Mouse (Mus musculus) hindlimb bud, embryonic 11.5 days (tissue): ENCODE data around the gene Ptgdr.
"Not testable (repeated sequence)": the region's sequence is repeated elsewhere in the genome, so short reads cannot be mapped to it uniquely, and the experiment has no call there.

ENCODE experiments used
- DNase-seq: peaks from one replicate; pipeline ENCODE4 v3.0.0-alpha.2; 2012; ENCODE audit warnings: low read depth, low spot score; ENCODE audit errors: extremely low spot score

Ptgdr gene

GRCm38 (mm10) chr14:44858868-44859613 lies at the start of gene Ptgdr:
TSS of gene Ptgdr (minus strand) at chr14:44859375.
- DNase-seq, result no peak

DNA sequence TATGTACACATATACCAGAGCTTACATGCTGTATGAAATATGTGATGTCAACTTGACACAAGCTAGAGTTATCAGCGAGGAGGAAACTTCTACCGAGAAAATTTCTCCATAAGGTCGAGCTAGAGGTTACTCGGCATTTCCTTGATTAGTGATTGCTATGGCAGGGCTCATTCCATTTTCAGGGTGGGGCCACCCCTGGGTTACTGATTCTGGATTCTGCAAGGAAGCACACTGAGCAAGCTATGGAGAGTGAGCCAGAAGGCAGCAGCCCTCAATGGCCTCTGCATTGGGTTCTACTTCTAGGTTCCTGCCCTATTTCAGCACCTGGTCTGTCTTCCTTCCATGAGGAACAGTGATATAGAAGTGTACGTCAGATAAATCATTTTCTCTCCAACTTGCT lies 48.6 kb upstream of the Ptgdr start:
- DNase-seq, result no peak

DNA sequence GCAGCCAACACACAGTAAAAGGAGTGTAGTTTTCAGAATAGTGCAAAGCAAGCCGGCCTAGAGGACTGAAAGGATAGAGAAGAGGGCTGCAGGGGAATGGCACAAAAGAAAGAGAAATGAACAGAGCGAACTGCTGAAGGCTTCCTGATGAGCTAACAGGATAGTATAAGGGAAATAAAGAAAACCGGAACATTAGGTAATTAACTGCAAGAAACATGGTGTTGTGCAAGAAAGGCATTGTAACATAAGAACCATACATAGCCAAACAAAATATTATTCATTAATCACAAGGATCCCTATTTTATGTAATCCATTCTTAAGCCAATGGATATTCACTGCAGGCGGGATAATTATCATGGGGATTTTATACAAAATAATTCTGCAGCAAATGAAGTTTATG lies 45.0 kb upstream of the Ptgdr start:
- no peak for DNase-seq

GRCm38 (mm10) chr14:44901735-44902134 lies 42.6 kb upstream of the Ptgdr start:
- not testable (repeated sequence) for DNase-seq

DNA sequence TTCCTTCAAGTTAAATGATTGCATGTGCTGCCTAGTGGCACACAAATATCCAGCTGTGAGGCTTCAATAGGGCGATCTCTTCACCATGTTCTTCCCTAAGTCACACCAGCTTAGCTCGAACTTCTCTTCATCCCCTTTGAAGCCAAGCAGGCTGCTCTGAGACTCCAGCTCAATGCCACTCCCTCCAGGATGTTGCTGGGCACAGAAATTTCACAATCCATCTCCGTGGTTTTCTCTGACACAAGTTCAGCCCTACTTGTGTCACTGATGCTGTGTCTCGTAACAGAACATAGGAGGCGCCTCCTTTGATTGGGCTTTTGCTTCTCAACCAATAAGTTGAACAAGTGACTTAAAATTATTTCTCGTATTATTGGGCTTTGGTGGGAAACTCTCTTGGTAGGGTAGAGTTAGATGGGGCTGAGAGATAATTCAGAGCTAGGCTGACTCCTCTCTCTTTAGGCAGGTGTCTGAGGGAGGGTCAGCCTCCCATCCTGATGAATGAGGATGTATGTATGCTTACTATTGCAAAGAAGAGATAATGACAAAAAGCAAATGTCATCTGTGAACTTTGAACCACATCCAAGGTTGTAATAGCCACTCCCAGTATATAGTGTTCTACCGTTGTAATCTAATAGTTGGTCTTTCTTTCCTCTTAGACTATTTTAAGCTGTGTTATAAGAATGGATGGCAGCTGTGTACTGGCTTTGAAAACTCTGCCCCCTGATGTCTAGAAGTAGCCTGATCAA lies 32.4 kb upstream of the Ptgdr start:
- DNase-seq, result no peak

- DNase-seq, result no peak
Measured at GRCm38 (mm10) chr14:44869686-44870085, 10.5 kb upstream of the Ptgdr start.

GRCm38 (mm10) chr14:44865661-44866060 lies 6.5 kb upstream of the Ptgdr start:
- no peak for DNase-seq

DNA sequence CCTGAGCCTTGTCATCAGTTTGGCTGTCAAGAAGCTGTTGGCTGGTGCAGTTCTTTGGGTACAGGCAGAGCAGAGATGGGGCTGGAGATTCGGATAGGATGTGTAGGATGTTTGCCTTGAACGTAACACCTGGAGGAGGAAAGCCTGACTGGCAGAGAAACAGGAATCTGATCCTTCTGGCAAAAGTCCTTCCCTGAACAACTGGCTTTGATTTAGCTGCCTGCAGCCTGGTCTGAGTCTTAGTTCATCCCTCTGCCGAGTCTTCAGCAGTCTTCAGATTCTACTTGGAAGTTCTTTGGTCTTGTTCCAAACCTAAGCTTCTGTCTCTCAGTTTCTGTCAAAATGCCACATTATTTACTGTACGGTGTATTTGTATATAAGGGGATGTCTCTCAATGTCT lies 3.9 kb upstream of the Ptgdr start:
- DNase-seq, result no peak

DNA sequence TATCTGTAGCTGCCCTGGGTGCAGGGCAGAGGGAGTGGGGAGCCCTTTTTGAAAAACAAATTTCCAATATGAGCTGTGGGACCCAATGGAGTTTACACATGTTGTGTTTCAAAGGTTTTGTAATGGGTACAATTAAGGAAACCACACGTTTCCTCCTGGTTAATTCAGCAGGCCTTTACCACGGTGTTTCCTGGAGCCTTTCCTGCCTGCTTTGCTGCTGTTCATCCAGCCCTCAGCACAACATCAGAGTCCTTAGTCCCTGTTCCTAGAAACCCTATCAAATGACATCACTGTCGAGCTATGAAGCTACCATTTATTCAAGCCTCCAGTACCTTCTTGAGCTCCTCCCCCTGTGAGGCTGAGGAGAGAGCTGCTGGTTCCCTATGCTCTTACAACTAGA lies 2.0 kb upstream of the Ptgdr start:
- DNase-seq, result no peak

DNA sequence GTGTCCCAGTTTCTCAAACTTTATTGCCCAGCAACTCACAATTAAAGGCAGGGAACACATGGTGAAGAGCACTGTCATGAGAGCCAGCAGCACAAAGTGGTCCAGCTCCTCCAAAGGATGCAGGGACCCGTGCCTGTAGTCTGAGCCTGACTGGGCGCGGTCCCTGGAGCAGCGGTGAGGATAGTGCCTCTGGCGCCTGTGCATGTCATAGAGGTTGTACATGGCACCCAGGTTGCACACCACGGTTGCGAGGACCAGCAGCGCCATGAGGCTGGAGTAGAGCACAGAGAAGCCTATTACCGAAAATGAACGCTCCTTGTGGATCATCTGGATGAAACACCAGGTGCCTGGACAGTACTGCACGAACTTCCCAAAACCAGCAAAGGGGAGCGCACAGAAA lies 803 bp downstream of the Ptgdr start:
- no peak for DNase-seq

DNA sequence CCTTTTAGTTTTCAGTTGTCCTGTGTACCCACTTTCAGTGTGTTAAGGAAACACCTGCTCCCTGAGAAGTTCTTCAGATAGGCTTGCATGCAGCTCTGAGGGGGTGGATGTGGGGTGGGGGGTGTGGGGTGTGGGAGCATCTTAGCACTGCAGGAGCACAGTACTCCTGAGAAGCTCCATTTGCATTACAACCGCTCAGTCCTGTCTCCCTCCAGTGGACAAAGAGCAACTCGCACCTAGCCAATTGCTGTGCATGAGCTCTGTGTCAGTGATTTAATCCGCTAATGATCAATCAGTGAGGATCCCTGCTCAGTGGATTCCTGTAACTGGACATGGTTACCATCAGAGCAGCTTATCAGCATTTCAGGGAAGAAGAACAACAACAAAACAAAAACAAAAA lies 8.5 kb downstream of the Ptgdr start:
- not testable (repeated sequence) for DNase-seq

- no peak for DNase-seq
Measured at GRCm38 (mm10) chr14:44847740-44848139, 11.4 kb downstream of the Ptgdr start.

DNA sequence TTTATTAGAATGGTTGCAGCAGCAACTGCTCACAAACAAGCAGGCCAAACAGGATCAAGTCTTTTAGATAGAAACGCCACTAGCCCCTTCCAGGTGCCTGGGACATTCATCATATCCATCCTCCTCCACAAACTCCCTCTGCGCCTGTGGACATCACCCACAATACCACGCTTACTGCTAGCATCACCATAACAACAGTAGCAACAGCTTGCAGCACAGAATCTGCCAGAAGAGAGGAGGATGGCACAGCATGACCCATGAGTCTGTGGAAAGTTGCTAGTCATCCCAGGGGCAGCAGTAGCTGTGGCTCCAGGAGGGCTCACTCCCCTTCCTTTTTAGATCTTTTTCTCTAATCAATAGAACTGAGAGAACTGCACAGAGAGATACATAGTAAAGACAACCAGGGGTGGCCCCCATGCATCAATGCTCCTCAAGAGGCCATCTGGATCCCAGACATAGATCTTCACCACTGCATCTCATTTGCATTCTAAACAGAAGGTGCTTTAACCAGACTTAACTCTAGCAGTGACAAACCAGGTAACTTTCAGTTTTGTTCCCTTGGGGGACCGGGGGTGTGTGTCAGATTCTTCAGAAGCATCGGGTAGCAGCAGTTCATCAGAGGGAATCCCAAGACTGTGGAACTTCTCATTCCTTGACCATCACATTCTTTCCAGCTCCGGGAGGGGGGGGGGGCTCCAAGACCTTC lies 12.5 kb downstream of the Ptgdr start:
- no peak for DNase-seq

DNA sequence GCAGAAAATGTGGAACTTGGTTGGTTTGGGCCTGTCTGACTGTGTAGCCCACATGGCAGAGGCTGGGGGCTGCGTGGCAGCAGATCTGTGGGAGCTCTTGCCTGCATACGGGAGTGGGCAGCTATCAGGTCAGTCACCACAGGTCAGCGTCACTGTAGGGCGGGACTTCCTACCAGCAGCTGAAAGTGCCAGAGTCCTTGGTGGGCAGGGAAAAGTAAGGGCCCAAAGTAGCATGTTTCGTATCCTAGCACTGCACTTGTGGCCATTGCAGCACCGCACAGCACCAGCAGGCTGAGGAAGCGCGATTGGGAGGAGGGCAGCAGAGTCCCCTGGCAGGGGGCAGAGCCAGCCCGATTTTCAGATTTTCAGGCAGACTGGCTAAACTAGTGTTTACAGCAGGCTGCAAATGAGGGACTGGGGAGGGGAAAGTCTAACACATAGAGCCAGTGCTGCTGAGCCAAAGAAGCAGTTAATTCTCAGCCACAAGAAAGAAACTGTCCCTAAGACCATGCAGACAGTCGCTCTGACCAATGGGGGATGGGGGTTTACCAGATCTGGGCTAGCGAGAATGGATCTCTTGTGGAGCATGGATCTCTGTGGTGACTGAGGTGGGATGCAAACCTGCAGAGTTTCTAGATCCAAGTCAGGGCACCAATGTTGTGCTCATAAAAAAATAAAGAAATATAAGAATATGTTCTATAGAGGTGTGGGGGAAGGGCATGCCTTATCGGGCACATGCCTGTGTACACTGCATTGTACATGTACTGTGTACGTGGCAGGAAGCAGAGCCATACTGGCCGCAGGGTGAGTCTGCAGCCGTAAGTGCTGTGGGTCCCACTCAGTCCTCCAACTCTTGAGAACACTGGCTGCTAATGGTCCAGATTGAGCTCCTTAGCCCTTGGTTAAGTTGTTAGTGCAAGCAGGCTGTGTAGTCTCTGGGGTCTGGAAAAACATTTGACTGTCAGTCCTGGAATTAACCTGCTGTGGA lies 15.1 kb downstream of the Ptgdr start:
- DNase-seq, result no peak

GRCm38 (mm10) chr14:44838685-44839084 lies 20.5 kb downstream of the Ptgdr start:
- DNase-seq, result no peak

GRCm38 (mm10) chr14:44835132-44835531 lies 24.0 kb downstream of the Ptgdr start:
- no peak for DNase-seq

GRCm38 (mm10) chr14:44834134-44834533 lies 25.0 kb downstream of the Ptgdr start:
- not testable (repeated sequence) for DNase-seq

DNA sequence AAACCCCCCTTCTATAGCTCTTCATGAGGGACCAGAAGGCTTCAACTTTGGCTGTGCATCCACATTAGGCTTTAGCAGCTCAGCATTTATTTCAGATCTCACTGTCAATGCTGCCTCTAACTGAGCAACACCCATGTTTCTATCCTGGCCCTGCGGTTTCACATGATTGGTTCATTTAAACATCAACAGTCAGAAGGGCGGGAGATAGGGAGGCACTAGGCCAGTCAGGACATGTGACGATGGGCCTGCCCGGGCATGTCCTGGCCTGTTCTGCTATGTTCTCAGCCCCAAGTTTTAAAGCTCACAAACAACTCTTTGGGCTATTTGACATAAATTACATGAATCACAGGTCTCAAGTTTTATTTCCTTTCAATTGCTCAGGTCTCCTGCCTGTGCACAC lies 26.1 kb downstream of the Ptgdr start:
- DNase-seq, result not testable (repeated sequence)

DNA sequence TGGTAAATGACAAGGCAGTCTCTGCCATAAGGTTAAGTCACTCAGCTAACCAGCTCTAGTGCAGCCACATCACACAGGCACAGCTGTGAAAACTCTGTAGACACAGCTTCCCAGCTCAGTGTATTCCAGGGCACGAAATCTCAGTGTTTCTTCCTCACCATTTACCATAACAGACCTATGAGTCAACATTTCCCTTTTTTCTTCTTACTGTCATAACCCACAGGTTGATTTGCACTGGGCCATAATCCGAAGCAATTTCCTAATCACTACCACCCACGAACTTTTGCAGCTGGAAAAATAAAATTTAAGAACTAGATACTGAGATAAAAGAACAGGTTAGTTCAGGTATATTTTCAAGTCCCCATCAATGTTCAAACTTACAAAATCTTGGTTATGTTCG lies 31.4 kb downstream of the Ptgdr start:
- no peak for DNase-seq

- no peak for DNase-seq
Measured at GRCm38 (mm10) chr14:44821177-44822057, 37.8 kb downstream of the Ptgdr start.
